Mouse (Mus musculus): ENCODE results near the gene Eps8. TPM values are rescaled to one million over a fixed set of nuclear protein-coding genes. Genes with fewer than 3 reads are reported as not detected.

The Eps8 gene
- 15.0 and 17.0 TPM in 2 replicates for total RNA-seq (2012; rRNA removed)

- no peak for TF ChIP-seq ZC3H11A (IDR thresholded peaks at IDR 0.05; ENCODE audit: borderline replicate concordance, low read depth, low read length)
- no peak for TF ChIP-seq CHD2 (IDR thresholded peaks at IDR 0.05; ENCODE audit: low read depth, low read length)
- TF ChIP-seq ZNF384 (IDR thresholded peaks at IDR 0.05; ENCODE audit: low read depth, low read length) = no peak
- TF ChIP-seq MAFK (IDR thresholded peaks at IDR 0.05; ENCODE audit: insufficient read depth, low read depth, low read length) = no peak
- TF ChIP-seq HCFC1 (IDR thresholded peaks at IDR 0.05; ENCODE audit: borderline replicate concordance, insufficient read depth, low read length) = no peak
- no peaks in the 10 kb centered on the region for H3K36me3 ChIP-seq (ENCODE audit: control insufficient read depth, insufficient read depth, low read length, poor library complexity, severe bottlenecking)
- H3K9me3 ChIP-seq (ENCODE audit: control insufficient read depth, insufficient read depth, low read depth, low read length) = no peaks in the 10 kb centered on the region
- H3K4me1 ChIP-seq (ENCODE audit: control insufficient read depth in 2 of 2, insufficient read depth in 2 of 2, low read length in 2 of 2, poor library complexity in 1 of 2) = peaks cover 0 to 3% of the 10 kb centered on the region in 2 experiments; a peak in 1 of 4 replicates
- in situ Hi-C loops (cut with MboI; ENCODE audit: low sequenced_read_pairs in 2 of 2, unreplicated experiment in 2 of 2) = no loop called here
- no peak within 1 kb of the TSS for H3K4me3 ChIP-seq (ENCODE audit: insufficient read depth in 1 of 2, low read depth in 1 of 2, low read length in 2 of 2, poor library complexity in 1 of 2, severe bottlenecking in 1 of 2)
- no peak within 1 kb of the TSS for H3K9ac ChIP-seq (ENCODE audit: insufficient read depth, low read depth, low read length, poor library complexity, severe bottlenecking)
- DNase-seq (ENCODE audit: low read depth, low spot score) = no peak
- no peak within 1 kb of the TSS for H3K27ac ChIP-seq (ENCODE audit: insufficient read depth, low read depth, low read length, poor library complexity, severe bottlenecking)
Measured at GRCm38 (mm10) chr6:137654776-137655175, at the start of gene Eps8. Eps8 (minus strand) TSS chr6:137654876.

- H3K9me3 ChIP-seq (ENCODE audit: control insufficient read depth, insufficient read depth, low read depth, low read length) = no peaks in the 10 kb centered on the region
- no peak for TF ChIP-seq HCFC1 (IDR thresholded peaks at IDR 0.05; ENCODE audit: borderline replicate concordance, insufficient read depth, low read length)
- no peak for TF ChIP-seq MAFK (IDR thresholded peaks at IDR 0.05; ENCODE audit: insufficient read depth, low read depth, low read length)
- TF ChIP-seq CHD2 (IDR thresholded peaks at IDR 0.05; ENCODE audit: low read depth, low read length) = no peak
- no peak for TF ChIP-seq ZC3H11A (IDR thresholded peaks at IDR 0.05; ENCODE audit: borderline replicate concordance, low read depth, low read length)
- no peak for TF ChIP-seq ZNF384 (IDR thresholded peaks at IDR 0.05; ENCODE audit: low read depth, low read length)
- H3K4me1 ChIP-seq (ENCODE audit: control insufficient read depth in 2 of 2, insufficient read depth in 2 of 2, low read length in 2 of 2, poor library complexity in 1 of 2) = no peaks in the 10 kb centered on the region
- in situ Hi-C loops (cut with MboI; ENCODE audit: low sequenced_read_pairs in 2 of 2, unreplicated experiment in 2 of 2) = loop anchor here (25.0 kb wide), 1 partner anchor 291 kb away; no protein-coding TSS in a partner anchor
- no peak for DNase-seq (ENCODE audit: low read depth, low spot score)
- no peaks in the 10 kb centered on the region for H3K36me3 ChIP-seq (ENCODE audit: control insufficient read depth, insufficient read depth, low read length, poor library complexity, severe bottlenecking)
- no peak overlapping the region for H3K9ac ChIP-seq (ENCODE audit: insufficient read depth, low read depth, low read length, poor library complexity, severe bottlenecking)
- no peak overlapping the region for H3K4me3 ChIP-seq (ENCODE audit: insufficient read depth in 1 of 2, low read depth in 1 of 2, low read length in 2 of 2, poor library complexity in 1 of 2, severe bottlenecking in 1 of 2)
- no peak overlapping the region for H3K27ac ChIP-seq (ENCODE audit: insufficient read depth, low read depth, low read length, poor library complexity, severe bottlenecking)
Measured at GRCm38 (mm10) chr6:137703431-137703830, 48.8 kb upstream of the Eps8 start.

GRCm38 (mm10) chr6:137702918-137703317, 48.2 kb upstream of the Eps8 start:
- Histone ChIP-seq H3K4me1 (ENCODE audit: control insufficient read depth in 2 of 2, insufficient read depth in 2 of 2, low read length in 2 of 2, poor library complexity in 1 of 2) (no peaks in the 10 kb centered on the region), H3K36me3 (ENCODE audit: control insufficient read depth, insufficient read depth, low read length, poor library complexity, severe bottlenecking) (no peaks in the 10 kb centered on the region), H3K9ac (ENCODE audit: insufficient read depth, low read depth, low read length, poor library complexity, severe bottlenecking) (no peak overlapping the region), H3K4me3 (ENCODE audit: insufficient read depth in 1 of 2, low read depth in 1 of 2, low read length in 2 of 2, poor library complexity in 1 of 2, severe bottlenecking in 1 of 2) (no peak overlapping the region), H3K9me3 (ENCODE audit: control insufficient read depth, insufficient read depth, low read depth, low read length) (no peaks in the 10 kb centered on the region), H3K27ac (ENCODE audit: insufficient read depth, low read depth, low read length, poor library complexity, severe bottlenecking) (no peak overlapping the region)
- in situ Hi-C loops (cut with MboI; ENCODE audit: low sequenced_read_pairs in 2 of 2, unreplicated experiment in 2 of 2) = loop anchor here (25.0 kb wide), 1 partner anchor 291 kb away; no protein-coding TSS in a partner anchor
- no peak for DNase-seq (ENCODE audit: low read depth, low spot score)
- TF ChIP-seq MAFK (IDR thresholded peaks at IDR 0.05; ENCODE audit: insufficient read depth, low read depth, low read length) (no peak), ZNF384 (IDR thresholded peaks at IDR 0.05; ENCODE audit: low read depth, low read length) (no peak), ZC3H11A (IDR thresholded peaks at IDR 0.05; ENCODE audit: borderline replicate concordance, low read depth, low read length) (no peak), HCFC1 (IDR thresholded peaks at IDR 0.05; ENCODE audit: borderline replicate concordance, insufficient read depth, low read length) (no peak), CHD2 (IDR thresholded peaks at IDR 0.05; ENCODE audit: low read depth, low read length) (no peak)

GRCm38 (mm10) chr6:137702186-137702585, 47.5 kb upstream of the Eps8 start:
- H3K9ac ChIP-seq (ENCODE audit: insufficient read depth, low read depth, low read length, poor library complexity, severe bottlenecking) = no peak overlapping the region
- H3K9me3 ChIP-seq (ENCODE audit: control insufficient read depth, insufficient read depth, low read depth, low read length) = no peaks in the 10 kb centered on the region
- in situ Hi-C loops (cut with MboI; ENCODE audit: low sequenced_read_pairs in 2 of 2, unreplicated experiment in 2 of 2) = loop anchor here (25.0 kb wide), 1 partner anchor 290 kb away; no protein-coding TSS in a partner anchor
- no peaks in the 10 kb centered on the region for H3K36me3 ChIP-seq (ENCODE audit: control insufficient read depth, insufficient read depth, low read length, poor library complexity, severe bottlenecking)
- no peaks in the 10 kb centered on the region for H3K4me1 ChIP-seq (ENCODE audit: control insufficient read depth in 2 of 2, insufficient read depth in 2 of 2, low read length in 2 of 2, poor library complexity in 1 of 2)
- TF ChIP-seq MAFK (IDR thresholded peaks at IDR 0.05; ENCODE audit: insufficient read depth, low read depth, low read length) = no peak
- TF ChIP-seq CHD2 (IDR thresholded peaks at IDR 0.05; ENCODE audit: low read depth, low read length) = no peak
- TF ChIP-seq ZC3H11A (IDR thresholded peaks at IDR 0.05; ENCODE audit: borderline replicate concordance, low read depth, low read length) = no peak
- TF ChIP-seq ZNF384 (IDR thresholded peaks at IDR 0.05; ENCODE audit: low read depth, low read length) = no peak
- TF ChIP-seq HCFC1 (IDR thresholded peaks at IDR 0.05; ENCODE audit: borderline replicate concordance, insufficient read depth, low read length) = no peak
- DNase-seq (ENCODE audit: low read depth, low spot score) = no peak
- no peak overlapping the region for H3K27ac ChIP-seq (ENCODE audit: insufficient read depth, low read depth, low read length, poor library complexity, severe bottlenecking)
- H3K4me3 ChIP-seq (ENCODE audit: insufficient read depth in 1 of 2, low read depth in 1 of 2, low read length in 2 of 2, poor library complexity in 1 of 2, severe bottlenecking in 1 of 2) = no peak overlapping the region

Measured in ES-E14 (cell line).